Mouse (Mus musculus) T-helper 1 cell (primary cell): ENCODE results near the gene Hells.

Source experiments
- in situ Hi-C: fragments of 300-600 bp; cut with MboI, MseI; formaldehyde crosslinking; loops from one replicate; pipeline ENCODE4 v1.15.1; 2025; ENCODE audit warnings: high pct_unique_total_duplicates

Gene Hells

GRCm38 (mm10) chr19:38930788-38931565 lies at the start of gene Hells:
Gene Hells (plus strand): TSS chr19:38930915.
- in situ Hi-C loops = loop anchor here (10.0 to 25.0 kb wide), 2 partner anchors 876 to 1544 kb away; partner anchors contain the start of genes Cep55 and Kif11

- in situ Hi-C loops = no loop called here
Measured at GRCm38 (mm10) chr19:38901146-38902135, 29.3 kb upstream of the Hells start.

- in situ Hi-C loops = no loop called here
Measured at GRCm38 (mm10) chr19:38902501-38902900, 28.2 kb upstream of the Hells start.

- in situ Hi-C loops = no loop called here
Measured at GRCm38 (mm10) chr19:38913786-38914185, 16.9 kb upstream of the Hells start.

GRCm38 (mm10) chr19:38914926-38915325 lies 15.8 kb upstream of the Hells start:
- in situ Hi-C loops = no loop called here

GRCm38 (mm10) chr19:38915677-38916076 lies 15.0 kb upstream of the Hells start:
- in situ Hi-C loops = no loop called here

GRCm38 (mm10) chr19:38928481-38929158 lies 2.1 kb upstream of the Hells start:
- in situ Hi-C loops = loop anchor here (25.0 kb wide), 1 partner anchor 1541 kb away; the partner anchor contains the start of gene Kif11

GRCm38 (mm10) chr19:38929471-38930251 lies 1.1 kb upstream of the Hells start:
- in situ Hi-C loops = loop anchor here (10.0 to 25.0 kb wide), 2 partner anchors 875 to 1542 kb away; partner anchors contain the start of genes Cep55 and Kif11

- in situ Hi-C loops = loop anchor here (10.0 to 25.0 kb wide), 2 partner anchors 876 to 1543 kb away; partner anchors contain the start of genes Cep55 and Kif11
Measured at GRCm38 (mm10) chr19:38930252-38930787, 395 bp upstream of the Hells start.

GRCm38 (mm10) chr19:38931566-38931890 lies 813 bp downstream of the Hells start:
- in situ Hi-C loops = loop anchor here (10.0 to 25.0 kb wide), 2 partner anchors 877 to 1544 kb away; partner anchors contain the start of genes Cep55 and Kif11

GRCm38 (mm10) chr19:38944590-38945307 lies 14.0 kb downstream of the Hells start:
- in situ Hi-C loops = loop anchor here (25.0 kb wide), 1 partner anchor 1557 kb away; the partner anchor contains the start of gene Kif11

- in situ Hi-C loops = no loop called here
Measured at GRCm38 (mm10) chr19:38970741-38971140, 40.0 kb downstream of the Hells start.

GRCm38 (mm10) chr19:38972581-38972980 lies 41.9 kb downstream of the Hells start:
- in situ Hi-C loops = no loop called here

- in situ Hi-C loops = no loop called here
Measured at GRCm38 (mm10) chr19:38973666-38974065, 43.0 kb downstream of the Hells start.

- in situ Hi-C loops = no loop called here
Measured at GRCm38 (mm10) chr19:38976269-38976668, 45.6 kb downstream of the Hells start.

GRCm38 (mm10) chr19:38981966-38982365 lies 51.3 kb downstream of the Hells start:
- in situ Hi-C loops = loop anchor here (5.0 kb wide), 1 partner anchor 1245 kb away; no protein-coding TSS in a partner anchor

GRCm38 (mm10) chr19:38998248-38998647 lies 67.5 kb downstream of the Hells start:
- in situ Hi-C loops = no loop called here

GRCm38 (mm10) chr19:38998676-38999075 lies 68.0 kb downstream of the Hells start:
- in situ Hi-C loops = no loop called here

- in situ Hi-C loops = loop anchor here (25.0 kb wide), 1 partner anchor 368 kb away; no protein-coding TSS in a partner anchor
Measured at GRCm38 (mm10) chr19:39005132-39005531, 74.4 kb downstream of the Hells start.
